Mouse (Mus musculus) testis, adult 2 months (tissue): ENCODE results near the gene Rin3. TPM values are rescaled to one million over a fixed set of nuclear protein-coding genes. Genes with fewer than 3 reads are reported as not detected.

Source experiments
- H3K27ac ChIP-seq: fragments of 200-500 bp; 2 replicates; pipeline ENCODE4 v1.5.1; 2012; ENCODE audit warnings: low read depth, low read length; ENCODE audit not compliant: control insufficient read depth, insufficient read depth
- H3K27me3 ChIP-seq: fragments of 200-500 bp; 2 replicates; pipeline ENCODE4 v1.6.1; 2012; ENCODE audit warnings: mild to moderate bottlenecking, low read length, moderate library complexity; ENCODE audit not compliant: control insufficient read depth, insufficient read depth
- H3K36me3 ChIP-seq: fragments of 200-500 bp; 2 replicates; pipeline ENCODE4 v1.6.1; 2012; ENCODE audit warnings: mild to moderate bottlenecking, low read length; ENCODE audit not compliant: control insufficient read depth, insufficient read depth
- H3K4me1 ChIP-seq: fragments of 200-500 bp; 2 replicates; pipeline ENCODE4 v1.6.1; 2012; ENCODE audit warnings: low read length; ENCODE audit not compliant: control insufficient read depth, insufficient read depth
- H3K4me3 ChIP-seq: fragments of 200-500 bp; 2 replicates; pipeline ENCODE4 v1.5.1; 2012; ENCODE audit warnings: low read depth, mild to moderate bottlenecking, low read length, moderate library complexity, mixed read lengths; ENCODE audit not compliant: control insufficient read depth
- CTCF ChIP-seq: fragments of 200-500 bp; IDR thresholded peaks from 2 replicates; pipeline ENCODE4 v1.5.1; 2012; ENCODE audit warnings: low read depth, mild to moderate bottlenecking, inconsistent platforms, low read length, moderate library complexity; ENCODE audit not compliant: control insufficient read depth, insufficient read depth, insufficient replicate concordance
- POLR2A ChIP-seq: fragments of 200-500 bp; IDR thresholded peaks from 2 replicates; pipeline ENCODE4 v1.6.1; 2012; ENCODE audit warnings: low read depth, mild to moderate bottlenecking, inconsistent platforms, low read length, moderate library complexity; ENCODE audit not compliant: control insufficient read depth
- polyA plus RNA-seq: library from polyadenylated mRNA; depleted of rRNA; stranded (reverse); fragments of >200 nt; gene quantifications from 2 replicates; pipeline ENCODE4 v1.2.3, GENCODE M21; 2012

Gene Rin3
- polyA plus RNA-seq, 1 experiment: 2.4 TPM

DNA sequence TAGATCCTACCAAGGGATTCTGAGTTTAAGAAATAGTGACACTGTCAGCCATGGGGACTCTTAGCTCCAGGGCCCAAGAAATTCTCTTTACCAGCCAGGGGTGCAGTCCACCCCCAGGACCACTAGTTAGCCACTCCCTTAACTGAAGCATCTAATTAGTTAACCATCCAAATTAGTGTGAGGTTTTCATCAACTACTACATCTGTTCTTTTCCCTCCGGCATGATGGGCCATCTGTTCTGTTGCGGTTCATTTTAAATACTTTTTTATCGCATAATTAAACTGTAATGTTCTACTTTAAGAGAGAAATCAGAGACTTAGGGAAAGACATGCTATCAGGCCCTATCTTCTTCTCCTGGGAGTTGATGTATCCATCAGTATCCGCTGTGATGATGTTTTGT is 32.5 kb upstream of the Rin3 start:
- Histone ChIP-seq H3K4me1 (no peaks in the 10 kb centered on the region), H3K27ac (no peak overlapping the region), H3K4me3 (no peak overlapping the region), H3K36me3 (no peaks in the 10 kb centered on the region), H3K27me3 (no peaks in the 10 kb centered on the region)
- no peak for TF ChIP-seq CTCF
- TF ChIP-seq POLR2A: no peak

DNA sequence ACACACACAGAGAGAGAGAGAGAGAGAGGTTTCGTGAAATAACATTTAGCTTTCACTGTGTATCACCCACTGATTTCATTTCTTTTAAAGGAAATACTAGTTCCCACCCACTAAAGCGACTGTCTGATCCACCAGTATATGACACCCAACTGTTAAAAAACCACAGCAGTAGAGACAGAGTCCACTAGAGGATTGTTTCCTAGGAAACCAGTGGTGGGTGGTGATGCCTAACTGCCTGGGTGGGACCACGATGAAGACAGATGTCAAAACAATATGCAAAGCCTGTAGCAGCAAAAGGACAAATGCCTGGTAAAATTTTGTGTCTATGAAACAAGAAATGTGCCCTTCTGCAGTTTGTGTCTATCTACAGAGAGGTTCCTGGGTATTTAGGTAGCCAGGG is 31.8 kb upstream of the Rin3 start:
- Histone ChIP-seq H3K4me3 (no peak overlapping the region), H3K36me3 (no peaks in the 10 kb centered on the region), H3K27ac (no peak overlapping the region), H3K27me3 (no peaks in the 10 kb centered on the region), H3K4me1 (no peaks in the 10 kb centered on the region)
- TF ChIP-seq CTCF (no peak), POLR2A (no peak)

DNA sequence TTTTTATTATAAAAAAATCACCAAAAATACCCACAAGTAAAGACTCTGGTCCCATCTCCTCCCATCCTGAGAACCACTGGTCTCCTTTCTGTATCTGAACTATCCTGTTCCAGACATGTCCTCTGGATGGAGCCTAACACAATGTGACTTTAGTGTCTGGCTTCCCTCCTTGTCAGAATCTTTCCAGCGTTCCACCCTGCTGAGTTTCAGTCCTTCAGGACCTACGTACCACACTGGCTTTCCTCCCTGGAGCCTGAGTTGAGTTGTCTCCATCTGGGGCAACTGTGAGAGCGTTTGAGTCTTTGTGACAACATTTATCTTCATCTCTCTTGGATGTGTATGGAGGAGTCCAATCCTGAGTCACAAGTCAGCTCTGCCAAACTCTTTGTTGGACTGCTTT is 30.9 kb upstream of the Rin3 start:
- Histone ChIP-seq H3K27me3 (no peaks in the 10 kb centered on the region), H3K4me1 (no peaks in the 10 kb centered on the region), H3K4me3 (no peak overlapping the region), H3K36me3 (no peaks in the 10 kb centered on the region), H3K27ac (no peak overlapping the region)
- TF ChIP-seq CTCF: no peak
- no peak for TF ChIP-seq POLR2A

DNA sequence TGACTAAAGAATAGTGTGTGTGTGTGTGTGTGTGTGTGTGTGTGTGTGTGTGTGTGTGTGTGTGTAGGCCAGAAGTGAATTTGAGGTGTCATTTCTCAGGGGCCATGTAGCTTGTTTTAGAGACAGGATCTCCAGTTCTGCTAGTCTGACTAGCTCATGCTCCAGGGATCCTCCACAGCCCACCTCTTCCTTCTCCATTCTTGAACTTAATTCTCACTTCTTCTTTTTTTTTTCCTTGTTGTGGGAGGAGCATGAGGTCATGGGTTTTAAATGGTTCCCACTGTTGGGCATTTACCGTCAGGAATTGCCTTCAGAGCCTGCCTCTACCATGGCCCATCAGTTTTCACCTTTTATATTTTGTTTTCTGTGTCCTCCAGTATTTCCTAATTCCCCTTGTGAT is 30.3 kb upstream of the Rin3 start:
- Histone ChIP-seq H3K4me1 (no peaks in the 10 kb centered on the region), H3K36me3 (no peaks in the 10 kb centered on the region), H3K27me3 (no peaks in the 10 kb centered on the region), H3K4me3 (no peak overlapping the region), H3K27ac (no peak overlapping the region)
- TF ChIP-seq CTCF: no peak
- no peak for TF ChIP-seq POLR2A

DNA sequence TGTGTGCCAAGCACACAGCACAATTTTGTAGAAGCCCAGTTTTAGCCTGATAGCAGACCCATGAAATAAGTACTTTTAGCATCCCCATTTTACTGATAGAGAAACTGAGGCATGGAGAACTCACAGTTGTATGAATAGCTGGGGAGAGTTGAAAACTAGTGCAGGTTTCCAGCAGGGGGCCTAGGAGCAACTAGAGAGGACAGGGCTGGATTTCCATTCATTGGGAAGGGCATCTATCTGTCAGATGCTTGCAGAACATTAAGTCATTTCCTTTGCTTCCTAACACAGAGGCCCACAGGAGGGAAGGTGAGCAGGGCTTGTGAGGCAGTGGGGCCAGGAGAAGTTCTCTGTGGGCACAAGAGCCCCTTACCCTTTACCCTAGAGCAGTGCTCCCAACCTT is 27.8 kb upstream of the Rin3 start:
- Histone ChIP-seq H3K36me3 (no peaks in the 10 kb centered on the region), H3K4me1 (no peaks in the 10 kb centered on the region), H3K27ac (no peak overlapping the region), H3K4me3 (no peak overlapping the region), H3K27me3 (no peaks in the 10 kb centered on the region)
- TF ChIP-seq POLR2A (no peak), CTCF (no peak)

DNA sequence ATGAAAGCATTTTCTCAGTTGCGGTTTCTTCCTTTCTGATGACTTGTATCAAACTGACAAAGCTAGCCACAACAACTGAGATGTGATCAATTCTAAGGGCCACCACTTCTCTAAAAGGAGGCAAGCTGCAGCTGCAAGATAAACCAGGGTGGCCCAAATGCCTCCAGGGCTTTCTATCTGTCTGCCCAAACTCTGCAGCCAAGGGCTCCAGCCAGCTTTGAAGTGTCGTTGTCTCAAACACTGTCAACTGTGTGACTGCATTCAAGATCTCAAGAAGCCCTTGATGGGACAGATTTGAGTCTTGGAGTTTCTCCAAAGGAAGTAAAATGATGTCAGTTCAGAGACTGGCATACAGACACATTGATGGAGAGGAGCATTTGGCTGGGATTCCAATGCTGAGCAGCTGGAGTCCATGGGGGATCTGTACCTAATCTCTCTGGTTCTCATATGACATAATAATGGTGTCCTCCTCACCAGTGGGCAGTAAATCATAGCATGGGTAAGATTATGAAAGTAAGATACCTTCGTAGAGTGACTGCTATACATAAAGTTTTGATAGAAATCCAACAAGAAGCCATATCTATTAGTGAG is 24.2 kb upstream of the Rin3 start:
- H3K4me1 ChIP-seq: no peaks in the 10 kb centered on the region; the same call in 1 of the 2 replicates
- TF ChIP-seq POLR2A: no peak
- no peak for TF ChIP-seq CTCF
- H3K36me3 ChIP-seq: no peaks in the 10 kb centered on the region
- H3K27ac ChIP-seq: no peak overlapping the region
- no peaks in the 10 kb centered on the region for H3K27me3 ChIP-seq
- H3K4me3 ChIP-seq: no peak overlapping the region

DNA sequence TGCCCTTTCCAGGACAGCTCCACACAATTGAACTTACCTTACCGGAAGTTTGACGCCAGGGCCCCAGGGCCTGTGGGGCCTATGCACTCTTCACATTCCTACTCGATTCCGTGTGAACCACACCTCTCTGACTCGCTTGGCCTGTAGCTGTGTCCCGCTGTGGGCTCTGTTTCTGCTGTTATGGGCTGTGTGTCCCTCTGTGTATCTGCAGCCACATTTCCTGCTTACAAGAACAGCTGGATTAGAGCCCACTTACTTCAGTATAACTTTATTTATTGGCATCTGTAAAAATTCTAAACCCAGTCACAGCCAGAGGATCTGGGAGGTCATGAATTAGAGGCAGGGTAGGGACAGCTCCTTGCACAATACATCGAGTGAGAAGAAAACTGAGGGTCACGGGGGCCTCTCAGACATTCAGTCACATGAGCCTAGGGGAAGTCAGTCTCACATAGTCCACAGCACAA is 20.9 kb upstream of the Rin3 start:
- no peak overlapping the region for H3K27ac ChIP-seq
- H3K4me3 ChIP-seq: no peak overlapping the region
- no peaks in the 10 kb centered on the region; the same call in 1 of the 2 replicates for H3K4me1 ChIP-seq
- no peaks in the 10 kb centered on the region for H3K27me3 ChIP-seq
- no peak for TF ChIP-seq CTCF
- no peak for TF ChIP-seq POLR2A
- H3K36me3 ChIP-seq: no peaks in the 10 kb centered on the region

DNA sequence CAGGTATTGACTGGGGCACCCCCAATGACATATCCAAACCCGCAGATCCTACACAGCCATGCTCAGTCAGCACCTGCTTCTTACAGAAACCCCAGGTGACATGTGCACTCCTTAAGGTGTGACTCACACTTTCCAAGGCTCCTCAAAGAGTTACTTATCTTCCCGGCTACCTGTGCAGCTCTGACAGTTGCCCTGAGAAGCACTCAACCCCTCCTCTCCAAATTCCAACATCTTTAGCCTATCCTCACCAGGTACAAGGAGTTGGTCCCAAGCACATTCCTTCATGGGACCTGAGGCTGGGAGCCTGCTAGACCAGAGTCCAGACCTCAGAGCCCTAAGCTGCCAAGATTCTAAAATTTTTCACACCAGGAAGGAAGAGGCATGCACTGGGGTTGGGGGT is 20.0 kb upstream of the Rin3 start:
- TF ChIP-seq CTCF (no peak), POLR2A (no peak)
- H3K27ac ChIP-seq: no peak overlapping the region

More for the DNA sequence above, 20.0 kb upstream of the Rin3 start:
- Histone ChIP-seq H3K27me3 (no peaks in the 10 kb centered on the region), H3K4me3 (no peak overlapping the region), H3K4me1 (no peaks in the 10 kb centered on the region; the same call in 1 of the 2 replicates), H3K36me3 (no peaks in the 10 kb centered on the region)
